Mouse (Mus musculus) bone marrow, adult 2 months (tissue): Measurements from ENCODE around the gene Tas2r125.

ENCODE experiments used
- CTCF ChIP-seq: fragments of 200-500 bp; IDR thresholded peaks from 2 replicates; pipeline ENCODE4 v1.5.1; 2011; ENCODE audit warnings: low read length, control low read depth; ENCODE audit not compliant: control insufficient read depth, insufficient read depth
- POLR2A ChIP-seq: fragments of 200-500 bp; IDR thresholded peaks from 2 replicates; pipeline ENCODE4 v1.6.1; 2011; ENCODE audit warnings: low read depth, mild to moderate bottlenecking, control low read depth, low read length, borderline replicate concordance; ENCODE audit not compliant: control insufficient read depth

- no peak for TF ChIP-seq CTCF
- TF ChIP-seq POLR2A = no peak
Observed at GRCm38 (mm10) chr6:132909351-132909750, at the start of gene Tas2r125.
